Mouse (Mus musculus) CH12.LX (cell line): ENCODE results near the gene Tut1. TPM values are rescaled to one million over a fixed set of nuclear protein-coding genes. Genes with fewer than 3 reads are reported as not detected.

Experiments
- DNase-seq: peaks from one replicate; pipeline ENCODE4 v3.0.0-alpha.2; 2013; ENCODE audit errors: extremely low read depth
- H3K27ac ChIP-seq: 2 replicates; pipeline ENCODE4 v1.5.1; 2012; ENCODE audit warnings: low read depth, mild to moderate bottlenecking, control low read depth, moderate library complexity; ENCODE audit not compliant: insufficient read depth
- H3K27me3 ChIP-seq: replicated peaks from 2 replicates; pipeline ENCODE3; 2012; ENCODE audit warnings: inconsistent platforms
- H3K36me3 ChIP-seq, 2 experiments: replicated peaks in 1 of 2; 2 replicates each; pipeline versions ENCODE3 to v1.6.1; 2012; ENCODE audit warnings: inconsistent platforms in 1 of 2, low read length in 1 of 2, mild to moderate bottlenecking in 1 of 2, mixed read lengths in 1 of 2, moderate library complexity in 1 of 2; ENCODE audit not compliant: control insufficient read depth in 1 of 2, insufficient read depth in 1 of 2
- H3K4me1 ChIP-seq, 2 experiments: 2 replicates each; pipeline ENCODE4 v1.6.1; 2012; ENCODE audit warnings: inconsistent platforms in 1 of 2, moderate library complexity in 1 of 2; ENCODE audit not compliant: insufficient read depth in 2 of 2, control insufficient read depth in 1 of 2
- H3K4me2 ChIP-seq: 2 replicates; pipeline ENCODE4 v1.6.1; 2012; ENCODE audit warnings: low read depth, mild to moderate bottlenecking, control low read depth; ENCODE audit not compliant: poor library complexity, insufficient read depth, severe bottlenecking
- H3K4me3 ChIP-seq, 3 experiments: fragments of 150-350 bp in 1 of 3; sonication (generic) in 1 of 3; replicated peaks in 1 of 3; 2 replicates each; pipeline versions ENCODE3 to v1.5.1; 2011 to 2012; ENCODE audit warnings: low read depth in 2 of 3, low read length in 2 of 3, mild to moderate bottlenecking in 2 of 3, moderate library complexity in 2 of 3, control low read depth in 1 of 3, improper control_type of control experiment in 1 of 3, inconsistent platforms in 1 of 3, mixed read lengths in 1 of 3; ENCODE audit not compliant: poor library complexity in 1 of 3
- H3K79me2 ChIP-seq: replicated peaks from 2 replicates; pipeline ENCODE4 v1.6.1; 2012; ENCODE audit warnings: mild to moderate bottlenecking, moderate library complexity; ENCODE audit not compliant: control insufficient read depth, poor library complexity, insufficient read depth, severe bottlenecking; ENCODE audit errors: extremely low read depth
- H3K9ac ChIP-seq: 2 replicates; pipeline ENCODE4 v1.6.1; 2012; ENCODE audit warnings: low read depth, mild to moderate bottlenecking, control low read depth, moderate library complexity; ENCODE audit not compliant: insufficient read depth
- H3K9me3 ChIP-seq: replicated peaks from 2 replicates; pipeline ENCODE3; 2012; ENCODE audit warnings: low read length, inconsistent platforms, mixed read lengths
- CTCF ChIP-seq, 2 experiments: IDR thresholded peaks in 1 of 2; conservative IDR thresholded peaks in 1 of 2; 2 replicates each; pipeline ENCODE4 v1.5.1; 2011 to 2012; ENCODE audit warnings: low read depth in 2 of 2, low read length in 2 of 2, improper control_type of control experiment in 1 of 2, inconsistent platforms in 1 of 2, mild to moderate bottlenecking in 1 of 2, moderate library complexity in 1 of 2
- ELF1 ChIP-seq: IDR thresholded peaks from 2 replicates; pipeline ENCODE4 v1.6.1; 2014; ENCODE audit warnings: low read depth, mild to moderate bottlenecking, inconsistent platforms, low read length, improper control_type of control experiment
- GABPA ChIP-seq: IDR thresholded peaks from 2 replicates; pipeline ENCODE4 v1.6.1; 2012; ENCODE audit warnings: low read depth, low read length, improper control_type of control experiment, inconsistent platforms; ENCODE audit not compliant: insufficient replicate concordance
- HCFC1 ChIP-seq: IDR thresholded peaks from 2 replicates; pipeline ENCODE4 v1.6.1; 2012; ENCODE audit warnings: low read depth, mild to moderate bottlenecking, inconsistent platforms, low read length, improper control_type of control experiment
- JUND ChIP-seq: conservative IDR thresholded peaks from 2 replicates; pipeline ENCODE4 v1.6.1; 2011; ENCODE audit warnings: low read depth, low read length, improper control_type of control experiment
- KAT2A ChIP-seq: IDR thresholded peaks from 2 replicates; pipeline ENCODE4 v1.6.1; 2012; ENCODE audit warnings: low read length, improper control_type of control experiment, inconsistent platforms; ENCODE audit not compliant: insufficient replicate concordance
- MXI1 ChIP-seq: IDR thresholded peaks from 2 replicates; pipeline ENCODE4 v1.6.1; 2011; ENCODE audit warnings: mild to moderate bottlenecking, low read depth, low read length, improper control_type of control experiment
- NELFE ChIP-seq: IDR thresholded peaks from 2 replicates; pipeline ENCODE4 v1.6.1; 2011; ENCODE audit warnings: low read depth, low read length, improper control_type of control experiment
- PAX5 ChIP-seq: IDR thresholded peaks from 2 replicates; pipeline ENCODE4 v1.6.1; 2012; ENCODE audit warnings: low read length, inconsistent platforms, mixed read lengths
- POLR2A ChIP-seq: IDR thresholded peaks from 2 replicates; pipeline ENCODE4 v1.6.1; 2011; ENCODE audit warnings: low read depth, mild to moderate bottlenecking, improper control_type of control experiment, low read length
- SIN3A ChIP-seq: IDR thresholded peaks from 2 replicates; pipeline ENCODE4 v1.6.1; 2012; ENCODE audit warnings: low read length, improper control_type of control experiment, inconsistent platforms
- TBP ChIP-seq: conservative IDR thresholded peaks from 2 replicates; pipeline ENCODE4 v1.6.1; 2011; ENCODE audit warnings: low read depth, low read length, improper control_type of control experiment
- TCF12 ChIP-seq: IDR thresholded peaks from 2 replicates; pipeline ENCODE4 v1.6.1; 2014; ENCODE audit warnings: low read depth, mild to moderate bottlenecking, inconsistent platforms, low read length, improper control_type of control experiment
- UBTF ChIP-seq: IDR thresholded peaks from 2 replicates; pipeline ENCODE4 v1.6.1; 2012; ENCODE audit warnings: low read depth, mild to moderate bottlenecking, inconsistent platforms, low read length, improper control_type of control experiment, moderate library complexity
- ZNF384 ChIP-seq: IDR thresholded peaks from 2 replicates; pipeline ENCODE4 v1.6.1; 2012; ENCODE audit warnings: low read depth, low read length, improper control_type of control experiment, inconsistent platforms
- dilution Hi-C: fragments of 300-500 bp; cut with MboI; formaldehyde crosslinking; loops from 2 replicates; pipeline ENCODE4 v1.14.3; 2020; ENCODE audit warnings: low sequenced_read_pairs; ENCODE audit not compliant: extremely low pct_unique_long_range_greater_than_20kb, extremely low pct_ligation_motif_present
- in situ Hi-C: fragments of 300-500 bp; cut with MboI; formaldehyde crosslinking; loops from 3 replicates; pipeline ENCODE4 v1.14.3; 2019; ENCODE audit warnings: low sequenced_read_pairs, low pct_ligation_motif_present, low pct_unique_long_range_greater_than_20kb, mixed read lengths
- polyA plus RNA-seq: library from polyadenylated mRNA; unstranded; fragments of >175 nt; gene quantifications from 2 replicates; pipeline ENCODE4 v1.2.1, GENCODE M21; 2012; ENCODE audit warnings: low read depth; ENCODE audit not compliant: insufficient read length
- total RNA-seq, 2 experiments: library from RNA; depleted of rRNA; stranded (reverse); fragments of 300-350 nt in 1 of 2; fragments of >200 nt in 1 of 2; gene quantifications; 2 replicates each; pipeline ENCODE4 v1.2.3; 2012 to 2014

The Tut1 gene
- total and polyA plus RNA-seq, 3 experiments: 40.4 to 54.9 (median 47.7) TPM

DNA sequence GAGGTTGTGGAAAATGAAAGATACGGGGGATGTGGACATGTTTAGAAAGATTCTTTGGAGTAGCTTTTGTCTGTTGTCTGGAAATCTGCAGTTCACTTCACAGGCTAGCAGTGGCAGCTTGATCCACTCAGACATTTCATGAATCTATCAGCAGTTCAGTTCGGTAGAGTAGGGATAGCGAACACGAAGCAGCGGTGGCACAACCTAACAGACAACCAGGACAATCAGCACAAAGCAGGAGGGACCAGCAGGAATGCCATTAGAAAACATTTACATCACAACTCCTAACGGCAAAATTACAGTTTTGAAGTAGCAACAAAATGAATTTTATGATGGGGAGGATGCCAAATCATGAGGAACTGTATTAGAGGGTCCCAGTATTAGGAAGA lies 34.0 kb upstream of the Tut1 start:
- H3K9me3 ChIP-seq: no peaks in the 10 kb centered on the region
- H3K4me2 ChIP-seq: peak overlapping the region; percentile 93
- dilution Hi-C loops: no loop called here
- peak overlapping the region; percentile 96 for H3K27ac ChIP-seq
- H3K27me3 ChIP-seq: no peaks in the 10 kb centered on the region
- H3K36me3 ChIP-seq: peaks cover 25 to 42% of the 10 kb centered on the region in 2 experiments
- H3K4me1 ChIP-seq: peaks cover 0 to 18% of the 10 kb centered on the region in 2 experiments; a peak in 2 of 4 replicates
- peak overlapping the region; percentile 39 to 81 (median 46) for H3K4me3 ChIP-seq
- peak overlapping the region; percentile 96 for H3K9ac ChIP-seq
- in situ Hi-C loops: no loop called here
- DNase-seq: no peak
- TF ChIP-seq CTCF (conservative IDR thresholded peaks at IDR 0.05 in 1 of 2, IDR thresholded peaks at IDR 0.05 in 1 of 2; ENCODE audit: low read depth in 2 of 2, low read length in 2 of 2) (no peak), SIN3A (peak; percentile 51; the same call in 1 of the 2 replicates)
- H3K79me2 ChIP-seq: peaks cover 19% of the 10 kb centered on the region

DNA sequence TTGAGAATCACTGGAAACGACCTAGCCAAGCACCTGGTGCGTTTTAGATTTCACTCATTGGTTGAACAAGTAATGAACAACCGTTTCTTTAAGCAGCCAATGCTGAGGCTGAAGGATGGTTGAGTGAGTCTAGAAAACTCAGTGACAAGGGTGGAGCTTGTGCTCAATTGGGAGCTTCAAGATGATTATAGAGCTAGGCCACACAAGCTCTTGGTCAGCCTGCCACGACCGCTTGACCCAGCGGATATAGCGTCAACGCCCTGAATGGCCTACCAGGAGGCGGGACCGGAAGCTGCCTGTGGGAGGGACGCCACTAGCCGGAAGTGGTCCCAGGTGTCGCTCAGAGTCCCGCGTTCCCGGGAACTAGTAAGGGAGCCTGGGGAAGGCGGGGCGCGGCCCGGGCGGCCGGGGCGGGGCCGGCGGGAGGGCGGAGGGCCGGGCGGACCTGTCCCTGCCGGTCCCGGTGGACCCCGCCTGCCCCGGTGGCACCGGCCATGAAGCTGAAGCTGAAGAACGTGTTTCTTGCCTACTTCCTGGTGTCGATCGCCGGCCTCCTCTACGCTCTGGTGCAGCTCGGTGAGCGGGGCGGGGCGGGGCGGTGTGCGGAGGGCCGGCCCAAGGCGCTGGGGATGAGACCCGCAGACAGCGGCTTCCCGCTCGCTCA lies 33.4 kb upstream of the Tut1 start, which contains the start of gene B3gat3:
Gene B3gat3, plus strand, starts transcription at position 302 of the 664 bp plus-strand sequence.
- Histone ChIP-seq H3K9me3 (no peaks in the 10 kb centered on the region), H3K36me3 (peaks cover 21 to 39% of the 10 kb centered on the region in 2 experiments), H3K79me2 (peaks cover 19% of the 10 kb centered on the region), H3K4me2 (peak within 1 kb of the TSS; percentile 93), H3K4me3 (peak within 1 kb of the TSS; percentile 81 to 95 (median 94)), H3K4me1 (peaks cover 0 to 18% of the 10 kb centered on the region in 2 experiments; a peak in 2 of 4 replicates), H3K27ac (peak within 1 kb of the TSS; percentile 96), H3K9ac (peak within 1 kb of the TSS; percentile 96), H3K27me3 (no peaks in the 10 kb centered on the region)
- dilution Hi-C loops (no loop called here), in situ Hi-C loops (no loop called here)
- DNase-seq: peak; percentile 89
- TF ChIP-seq MXI1 (peak; percentile 67), TBP (peak; percentile 54; the same call in 1 of the 2 replicates), HCFC1 (peak; percentile 78), ZNF384 (no peak), GABPA (no peak), NELFE (peak; percentile 81; the same call in 1 of the 2 replicates), TCF12 (0 out of 2 replicates have a peak, but pooled peaks have one; percentile 40), SIN3A (peak; percentile 1; the same call in 1 of the 2 replicates), PAX5 (no peak), UBTF (0 out of 2 replicates have a peak, but pooled peaks have one; percentile 24), POLR2A (peak; percentile 94), KAT2A (peak; percentile 45; the same call in 1 of the 2 replicates), JUND (no peak), ELF1 (peak; percentile 85)
